In the genomic region with DNA sequence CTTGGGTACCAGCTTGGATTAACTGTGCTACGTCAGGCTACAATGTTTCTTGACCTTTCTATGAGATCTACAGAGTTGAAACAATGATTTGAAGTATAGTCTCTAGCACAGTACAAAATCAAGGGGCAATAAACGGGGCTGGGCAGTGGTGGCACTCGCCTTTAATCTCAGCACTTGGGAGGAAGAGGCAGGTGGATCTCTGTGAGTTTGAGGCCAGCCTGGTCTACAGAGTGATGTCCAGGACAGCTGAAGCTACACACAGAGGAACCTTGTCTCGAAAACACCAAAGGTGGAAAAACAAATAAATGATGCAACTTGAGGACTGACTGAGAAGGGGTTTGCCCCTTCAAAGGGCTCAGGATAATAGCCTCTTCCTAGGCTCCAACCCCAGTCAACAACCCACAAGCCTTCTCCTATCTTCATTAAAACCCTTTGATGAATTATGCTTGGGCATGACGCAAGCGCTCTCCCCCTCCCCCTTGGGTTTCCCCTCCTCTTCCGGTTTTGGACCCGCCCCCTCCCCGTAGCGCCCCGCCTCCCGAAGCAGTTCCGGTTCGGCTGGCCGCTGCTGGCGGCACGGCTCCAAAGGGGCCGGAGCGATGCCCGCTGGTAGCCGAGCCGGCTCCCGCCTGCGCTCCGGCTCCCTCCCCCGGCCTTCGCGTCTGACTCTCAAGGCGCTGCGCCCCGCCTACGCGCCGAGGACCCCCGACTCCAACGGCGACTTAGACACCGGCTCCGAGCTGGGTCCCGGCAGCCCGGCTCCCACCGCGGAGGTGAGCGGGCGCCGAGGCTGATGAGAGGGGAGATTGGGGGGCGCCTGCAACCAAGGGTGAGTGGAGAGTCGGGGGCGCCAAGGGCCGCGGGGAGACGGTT, we compare ENCODE assay signal across 8 mouse cellular contexts. TPM values are rescaled to one million over a fixed set of nuclear protein-coding genes. Genes with fewer than 3 reads are reported as not detected.
DNase-seq lines count a peak whose midpoint lies in the region; ATAC-seq lines count a peak whose summit lies in the region.

A gene (plus strand): TSS at position 524 of the 873 bp plus-strand sequence.

- H3K27ac ChIP-seq in hindbrain, embryonic 12.5 days = peak within 1 kb of the TSS; percentile 90

- peak; percentile 80 for DNase-seq in R1 (ENCODE audit: low read depth, low spot score)
- DNase-seq in cerebellum, postnatal 14 days = peak; percentile 93 to 95
- DNase-seq in frontal cortex, postnatal 14 days (ENCODE audit: low spot score in 2 of 2) = peak; percentile 68 to 79
- DNase-seq in layer of hippocampus, postnatal 10 days (ENCODE audit: low spot score in 2 of 2) = peak; percentile 82 to 90
- DNase-seq in lung, postnatal 10 days = peak; percentile 87
- DNase-seq in ovary, postnatal 14 days (ENCODE audit: low spot score) = peak; percentile 80
- peak; percentile 83 for DNase-seq in thymus, postnatal 14 days

- peak; percentile 90 for ATAC-seq in hindbrain, embryonic 12.5 days (ENCODE audit: low FRiP score)

- H3K9ac ChIP-seq in hindbrain, embryonic 12.5 days = peak within 1 kb of the TSS; percentile 91

- WGBS in hindbrain, embryonic 12.5 days = 7% methylated on average over 52 of the region's 52 CpGs

- H3K4me3 ChIP-seq in hindbrain, embryonic 12.5 days = peak within 1 kb of the TSS; percentile 96

- H3K9me3 ChIP-seq in hindbrain, embryonic 12.5 days (replicated peaks) = no peaks in the 10 kb centered on the region

- no peaks in the 10 kb centered on the region for H3K36me3 ChIP-seq in hindbrain, embryonic 12.5 days

- no peaks in the 10 kb centered on the region for H3K27me3 ChIP-seq in hindbrain, embryonic 12.5 days

- peak within 1 kb of the TSS; percentile 73 for H3K4me2 ChIP-seq in hindbrain, embryonic 12.5 days (replicated peaks)

- peaks cover 15% of the 10 kb centered on the region for H3K4me1 ChIP-seq in hindbrain, embryonic 12.5 days

RNA-seq across cellular contexts. Expression of the gene that starts here (rescaled TPM):
- 15.9 and 19.0 TPM in 2 replicates for polyA plus RNA-seq in hindbrain, embryonic 12.5 days (2016; fragmentation: Nextera tagmentation; extraction: Ambion mirVana)
- 100 to 1,000 TPM in 1 of 2 experiments, 10 to 100 TPM in 1; 90.5 to 101 TPM for total RNA-seq in layer of hippocampus, postnatal 10 days (2021)

Comparison
In these comparisons a context has a peak if more than half of its experiments do, and no peak if none do; other contexts are left out.
1. Peak in every context shown above with its lines: DNase-seq, ATAC-seq, H3K4me3 ChIP-seq and H3K27ac ChIP-seq.